Mouse (Mus musculus): Measurements from ENCODE around the gene C1d. TPM values are rescaled to one million over a fixed set of nuclear protein-coding genes. Genes with fewer than 3 reads are reported as not detected.

Gene C1d
- polyA plus RNA-seq (2014; fragmentation: Illumina TruSeq; extraction: RNeasy Lipid Tissue Mini Kit (QIAGEN cat#74804); ENCODE audit: low read depth, low replicate concordance) = 131 TPM

DNA sequence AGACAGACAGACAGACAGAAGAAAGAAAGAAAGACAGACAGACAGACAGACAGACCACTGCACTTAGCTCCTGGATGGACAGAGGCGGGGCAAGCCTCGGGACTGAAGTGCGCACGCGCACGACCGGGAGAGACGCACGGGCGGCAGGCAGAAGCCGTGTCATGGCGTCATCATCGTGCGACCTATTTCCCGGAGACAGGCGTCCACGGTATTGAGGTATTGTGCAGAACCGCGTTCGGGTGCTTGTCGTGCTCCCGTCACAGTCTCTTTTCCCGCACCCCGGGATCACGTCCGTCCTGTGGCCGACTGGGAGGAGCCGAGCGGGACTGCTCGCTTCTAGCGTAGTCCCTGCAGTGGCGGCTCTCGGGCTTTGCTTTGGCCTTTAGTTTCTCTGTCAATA is at the start of gene C1d:
Gene C1d (plus strand): TSS at position 137 of the 400 bp plus-strand sequence.

DNA sequence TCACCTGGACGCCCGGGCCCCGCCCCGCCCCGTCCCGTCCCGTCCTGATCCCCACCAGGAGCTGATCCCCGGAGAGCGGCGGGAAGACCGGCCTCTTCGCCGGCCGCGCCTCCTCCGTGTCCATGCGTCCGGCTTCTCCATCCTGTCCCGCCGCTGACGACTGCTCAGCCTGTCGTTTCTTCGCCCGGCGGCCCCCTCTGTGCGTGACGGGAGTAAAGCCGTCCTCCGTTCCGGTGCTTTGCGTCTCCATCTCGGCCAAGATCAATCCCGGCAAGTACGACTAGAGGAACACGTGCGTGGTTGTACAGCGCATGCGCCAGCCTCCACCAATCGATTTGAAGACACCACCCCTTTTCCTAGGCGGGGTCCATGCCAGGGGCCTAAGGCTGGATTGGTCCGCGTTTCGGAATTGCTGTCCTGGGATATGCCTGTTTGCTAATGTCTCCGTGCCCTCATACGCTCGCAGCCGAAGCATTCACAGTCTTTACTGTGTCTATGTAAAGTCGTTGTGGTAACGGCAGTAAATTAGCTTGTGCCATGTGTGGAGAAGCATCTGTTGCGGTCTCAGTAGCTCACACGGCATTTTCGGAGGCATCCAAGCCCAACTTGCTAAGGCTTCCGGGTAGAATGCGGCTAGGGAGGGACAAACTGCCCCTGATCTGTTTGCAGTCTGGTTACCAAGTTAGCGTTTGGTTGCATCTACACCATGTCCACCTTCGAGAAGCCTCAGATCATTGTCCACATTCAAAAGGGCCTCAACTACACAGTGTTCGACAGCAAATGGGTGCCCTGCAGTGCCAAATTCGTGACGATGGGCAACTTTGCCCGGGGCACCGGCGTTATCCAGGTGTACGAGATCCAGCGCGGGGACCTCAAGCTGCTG is 45.9 kb upstream of the C1d start, which contains the start of gene Pno1:
Gene Pno1 (minus strand): TSS at position 311 of the 883 bp plus-strand sequence.

Other genes starting within 250 kb of the C1d start
- 4.2 TPM for gene Cnrip1, start 206.0 kb upstream of the C1d start, polyA plus RNA-seq (2014; fragmentation: Illumina TruSeq; extraction: RNeasy Lipid Tissue Mini Kit (QIAGEN cat#74804); ENCODE audit: low read depth, low replicate concordance)
- 4.4 TPM for gene Plek, start 205.2 kb upstream of the C1d start, polyA plus RNA-seq (2014; fragmentation: Illumina TruSeq; extraction: RNeasy Lipid Tissue Mini Kit (QIAGEN cat#74804); ENCODE audit: low read depth, low replicate concordance)
- 254 TPM for gene Ppp3r1, start 98.3 kb upstream of the C1d start, polyA plus RNA-seq (2014; fragmentation: Illumina TruSeq; extraction: RNeasy Lipid Tissue Mini Kit (QIAGEN cat#74804); ENCODE audit: low read depth, low replicate concordance)
- gene Wdr92, start 75.5 kb upstream of the C1d start, polyA plus RNA-seq (2014; fragmentation: Illumina TruSeq; extraction: RNeasy Lipid Tissue Mini Kit (QIAGEN cat#74804); ENCODE audit: low read depth, low replicate concordance) = 16.7 TPM
- gene Pno1, start 46.0 kb upstream of the C1d start, polyA plus RNA-seq (2014; fragmentation: Illumina TruSeq; extraction: RNeasy Lipid Tissue Mini Kit (QIAGEN cat#74804); ENCODE audit: low read depth, low replicate concordance) = 127 TPM